9 mouse cellular contexts compared by ENCODE assay signal in the genomic region with DNA sequence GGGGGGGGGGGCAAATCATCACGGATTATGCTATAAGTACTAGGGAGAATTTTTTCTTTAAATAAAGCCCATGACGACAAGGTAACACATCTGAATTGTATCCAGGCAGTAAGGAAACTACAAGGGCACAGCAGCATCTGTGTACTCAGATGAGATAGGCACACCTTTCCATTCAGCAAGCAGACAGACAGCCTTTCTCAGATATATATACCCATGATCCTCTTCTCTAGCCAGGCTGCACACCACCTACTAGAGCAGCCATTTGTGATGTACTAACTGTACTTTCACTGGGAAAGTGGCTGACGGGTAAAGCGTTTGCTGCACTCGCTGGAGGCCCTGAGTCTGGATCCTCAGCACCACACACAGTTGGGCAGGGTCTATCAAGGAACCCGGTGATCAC. TPM values are rescaled to one million over a fixed set of nuclear protein-coding genes. Genes with fewer than 3 reads are reported as not detected.
DNase-seq lines count a peak whose midpoint lies in the region; ATAC-seq and TF ChIP-seq lines count a peak whose summit lies in the region.
"Had no signal": no experiment of that assay in that cellular context is flagged by ENCODE, and none has a peak within 500 bp of the region (broad histone marks: within the 10 kb centered on the region; RNA-seq: fewer than 3 reads in every experiment).

No protein-coding gene starts in this region.

- H3K4me1 ChIP-seq in heart, embryonic 15.5 days (replicated peaks), result peaks cover 12% of the 10 kb centered on the region
- peaks cover 14% of the 10 kb centered on the region; the same call in 1 of the 2 replicates for H3K4me1 ChIP-seq in embryonic facial prominence, embryonic 14.5 days (ENCODE audit: control insufficient read depth, insufficient read depth, low read length)
- H3K4me1 ChIP-seq in intestine, embryonic 16.5 days (ENCODE audit: control insufficient read depth, insufficient read depth, low read length), result peaks cover 10% of the 10 kb centered on the region
- no peaks in the 10 kb centered on the region for H3K4me1 ChIP-seq in midbrain, postnatal 0 days (ENCODE audit: insufficient read depth, low read length)

- DNase-seq in heart, adult 9 months (ENCODE audit: low spot score in 2 of 2), result no peak
- DNase-seq in embryonic facial prominence, embryonic 14.5 days (ENCODE audit: low spot score), result no peak
- no peak for DNase-seq in midbrain, postnatal 0 days (ENCODE audit: low spot score)
- DNase-seq in frontal cortex, postnatal 10 days (ENCODE audit: low spot score in 2 of 2), result no peak
- no peak for DNase-seq in cerebellum, adult 11-12 months
- no peak for DNase-seq in right cerebral cortex, postnatal 25 days
- DNase-seq: gastrocnemius, postnatal 36 days had no signal

- ATAC-seq in heart, embryonic 15.5 days (replicated peaks; ENCODE audit: insufficient number of reproducible peaks, insufficient read depth, low FRiP score, low read depth), result no peak
- ATAC-seq in embryonic facial prominence, embryonic 14.5 days (ENCODE audit: low read depth), result peak; percentile 15; the same call in 1 of the 2 replicates
- ATAC-seq in intestine, embryonic 16.5 days, result peak; percentile 36
- ATAC-seq in midbrain, postnatal 0 days (ENCODE audit: low FRiP score), result peak; percentile 40; the same call in 1 of the 2 replicates

- H3K9me3 ChIP-seq in heart, embryonic 15.5 days (replicated peaks), result no peaks in the 10 kb centered on the region
- no peaks in the 10 kb centered on the region for H3K9me3 ChIP-seq in embryonic facial prominence, embryonic 14.5 days (ENCODE audit: control insufficient read depth, low read length)
- H3K9me3 ChIP-seq in intestine, embryonic 16.5 days (ENCODE audit: control insufficient read depth, low read length), result no peaks in the 10 kb centered on the region
- H3K9me3 ChIP-seq in midbrain, postnatal 0 days (ENCODE audit: low read length), result no peaks in the 10 kb centered on the region

- H3K36me3 ChIP-seq in heart, embryonic 15.5 days, result no peaks in the 10 kb centered on the region
- no peaks in the 10 kb centered on the region for H3K36me3 ChIP-seq in embryonic facial prominence, embryonic 14.5 days (ENCODE audit: control insufficient read depth, insufficient read depth, low read length)
- no peaks in the 10 kb centered on the region for H3K36me3 ChIP-seq in intestine, embryonic 16.5 days (ENCODE audit: control insufficient read depth, insufficient read depth, low read length)
- no peaks in the 10 kb centered on the region for H3K36me3 ChIP-seq in midbrain, postnatal 0 days (ENCODE audit: insufficient read depth, low read length)

- no peak overlapping the region; the same call in 1 of the 2 replicates for H3K27ac ChIP-seq in heart, embryonic 15.5 days
- H3K27ac ChIP-seq in embryonic facial prominence, embryonic 14.5 days (replicated peaks; ENCODE audit: low read depth, low read length), result no peak overlapping the region
- no peak overlapping the region for H3K27ac ChIP-seq in intestine, embryonic 16.5 days (ENCODE audit: low read length)
- H3K27ac ChIP-seq in midbrain, postnatal 0 days (ENCODE audit: low read depth, low read length), result no peak overlapping the region

- no peaks in the 10 kb centered on the region for H3K27me3 ChIP-seq in heart, embryonic 15.5 days
- no peaks in the 10 kb centered on the region for H3K27me3 ChIP-seq in embryonic facial prominence, embryonic 14.5 days (replicated peaks; ENCODE audit: control insufficient read depth, insufficient read depth, low read length)
- H3K27me3 ChIP-seq in intestine, embryonic 16.5 days (replicated peaks; ENCODE audit: control insufficient read depth, insufficient read depth, low read length), result no peaks in the 10 kb centered on the region
- no peaks in the 10 kb centered on the region for H3K27me3 ChIP-seq in midbrain, postnatal 0 days (ENCODE audit: insufficient read depth, low read length)

- H3K4me2 ChIP-seq in heart, embryonic 15.5 days, result peak overlapping the region; percentile 57
- peak overlapping the region; percentile 44 for H3K4me2 ChIP-seq in embryonic facial prominence, embryonic 14.5 days (ENCODE audit: low read depth, low read length)
- H3K4me2 ChIP-seq in intestine, embryonic 16.5 days (ENCODE audit: low read depth, low read length), result peak overlapping the region; percentile 49
- H3K4me2 ChIP-seq in midbrain, postnatal 0 days (ENCODE audit: low read depth, low read length, poor library complexity, severe bottlenecking), result peak overlapping the region; percentile 44

- 54% methylated on average over 6 of the region's 6 CpGs for WGBS in heart, embryonic 15.5 days
- WGBS in embryonic facial prominence, embryonic 14.5 days, result 50% methylated on average over 6 of the region's 6 CpGs
- 47% methylated on average over 6 of the region's 6 CpGs for WGBS in intestine, embryonic 16.5 days
- 52% methylated on average over 6 of the region's 6 CpGs for WGBS in midbrain, postnatal 0 days

- no peak overlapping the region for H3K9ac ChIP-seq in heart, embryonic 15.5 days
- H3K9ac ChIP-seq in embryonic facial prominence, embryonic 14.5 days (ENCODE audit: low read depth, low read length), result no peak overlapping the region
- no peak overlapping the region for H3K9ac ChIP-seq in intestine, embryonic 16.5 days (ENCODE audit: low read depth, low read length)
- no peak overlapping the region for H3K9ac ChIP-seq in midbrain, postnatal 0 days (replicated peaks; ENCODE audit: low read length, poor library complexity, severe bottlenecking)

- no peak for TF ChIP-seq CTCF in midbrain, postnatal 0 days (IDR thresholded peaks at IDR 0.05)

- no peak overlapping the region for H3K4me3 ChIP-seq in heart, embryonic 15.5 days
- H3K4me3 ChIP-seq in embryonic facial prominence, embryonic 14.5 days (ENCODE audit: low read depth, low read length), result no peak overlapping the region
- no peak overlapping the region for H3K4me3 ChIP-seq in intestine, embryonic 16.5 days (ENCODE audit: low read length)
- no peak overlapping the region for H3K4me3 ChIP-seq in midbrain, postnatal 0 days (ENCODE audit: low read depth, low read length)

RNA-seq across cellular contexts. Expression of gene Mreg, which starts 28.6 kb away (rescaled TPM):
- polyA plus RNA-seq in heart, embryonic 15.5 days (2015; fragmentation: Nextera tagmentation; extraction: Ambion mirVana), result 6.0 and 15.2 TPM in 2 replicates
- 5.9 and 7.6 TPM in 2 replicates for polyA plus RNA-seq in embryonic facial prominence, embryonic 14.5 days (2014; fragmentation: Nextera tagmentation; extraction: Ambion mirVana)
- polyA plus RNA-seq in intestine, embryonic 16.5 days (2015; fragmentation: Nextera tagmentation; extraction: Ambion mirVana), result 7.5 and 13.2 TPM in 2 replicates
- 1.7 and 2.4 TPM in 2 replicates for total RNA-seq in midbrain, postnatal 0 days (2014; rRNA removed)
- 2.1 and 2.3 TPM in 2 replicates for polyA plus RNA-seq in midbrain, postnatal 0 days (2015; fragmentation: Nextera tagmentation; extraction: Ambion mirVana)
